ENCODE assay signal across 8 mouse cellular contexts in the genomic region with DNA sequence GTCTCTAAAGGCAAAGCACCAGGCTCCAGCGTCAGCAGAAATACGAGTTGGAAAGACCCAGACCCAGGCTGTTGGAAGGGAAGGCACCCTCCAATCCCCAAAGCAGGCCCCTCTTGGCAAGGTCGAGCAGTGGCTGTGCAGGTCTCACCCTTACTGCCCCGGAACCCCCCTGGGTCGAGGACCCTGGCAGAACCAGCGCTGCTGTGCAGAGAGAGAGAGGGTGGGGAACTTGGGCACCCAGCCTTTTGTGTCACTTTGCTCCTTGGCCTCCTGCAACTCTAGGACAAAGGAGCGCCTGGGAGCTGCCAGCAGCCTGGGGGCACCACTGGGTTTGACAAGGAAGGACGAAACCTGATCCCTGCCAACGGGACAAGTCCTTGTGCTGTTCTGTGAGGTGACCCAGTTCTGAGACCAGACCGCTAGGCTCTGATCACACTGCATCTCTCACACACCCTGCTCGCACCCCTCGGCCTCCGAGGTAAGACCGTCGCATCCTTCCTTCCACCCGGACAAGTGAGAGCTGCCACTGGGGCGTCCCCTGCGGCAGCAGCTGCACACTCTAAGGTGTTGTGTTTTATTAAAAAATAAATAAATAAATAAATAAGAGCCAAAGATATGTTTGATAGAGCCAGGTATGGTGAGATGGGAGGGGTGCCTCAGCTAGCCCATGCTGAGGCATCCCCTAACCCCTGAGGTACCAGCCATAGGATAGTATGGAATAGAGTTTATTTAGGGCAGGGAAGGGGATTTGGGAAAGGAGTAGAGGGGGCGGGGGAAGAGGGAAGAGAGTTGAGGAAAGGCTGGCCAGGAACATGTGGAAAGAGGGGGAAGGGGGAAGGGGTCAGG.
A peak's percentile ranks its signal among the peaks of the same experiment; 100 is the strongest.
DNase-seq lines count a peak whose midpoint lies in the region; TF ChIP-seq lines count a peak whose summit lies in the region.

No protein-coding gene starts in this region.

- no peaks in the 10 kb centered on the region for H3K9me3 ChIP-seq in E14TG2a.4 (ENCODE audit: low read length)
- no peaks in the 10 kb centered on the region for H3K9me3 ChIP-seq in forebrain, embryonic 10.5 days

- peak; percentile 32 to 62 for DNase-seq in adrenal gland, postnatal 4 days (ENCODE audit: low spot score in 2 of 2)
- peak; percentile 62 for DNase-seq in forebrain, embryonic 10.5 days (ENCODE audit: extremely low spot score, low spot score)
- peak; percentile 70 to 80 for DNase-seq in heart, postnatal 10 days
- peak; percentile 62 to 84 for DNase-seq in kidney, postnatal 25 days
- peak; percentile 82 for DNase-seq in lung, postnatal 36 days
- DNase-seq in retina, embryonic 14.5 days (ENCODE audit: low spot score) = peak; percentile 63
- DNase-seq in T-cell, adult 2 months (ENCODE audit: low spot score) = no peak

- no peaks in the 10 kb centered on the region for H3K36me3 ChIP-seq in E14TG2a.4 (ENCODE audit: insufficient read depth, low read length)
- H3K36me3 ChIP-seq in forebrain, embryonic 10.5 days (replicated peaks) = no peaks in the 10 kb centered on the region

- TF ChIP-seq CTCF in E14TG2a.4 (conservative IDR thresholded peaks at IDR 0.05; ENCODE audit: low read length) = no peak

- WGBS in forebrain, embryonic 10.5 days = 9% methylated on average over 19 of the region's 19 CpGs

- intact Hi-C loops in heart, postnatal 10 days (cut with DNase I) = loop anchor here (2.0 to 5.0 kb wide), 3 partner anchors 48 to 344 kb away; no protein-coding TSS in a partner anchor

- peak overlapping the region; percentile 86 for H3K27ac ChIP-seq in forebrain, embryonic 10.5 days

- H3K27me3 ChIP-seq in E14TG2a.4 (ENCODE audit: insufficient read depth, low read length) = no peaks in the 10 kb centered on the region
- peaks cover 49% of the 10 kb centered on the region for H3K27me3 ChIP-seq in forebrain, embryonic 10.5 days (ENCODE audit: poor library complexity, severe bottlenecking)

- H3K4me3 ChIP-seq in E14TG2a.4 (replicated peaks; ENCODE audit: low read length) = peak overlapping the region; percentile 61
- peak overlapping the region; percentile 43 for H3K4me3 ChIP-seq in forebrain, embryonic 10.5 days

- H3K4me1 ChIP-seq in E14TG2a.4 (replicated peaks; ENCODE audit: low read depth, low read length) = peaks cover 64% of the 10 kb centered on the region
- peaks cover 25% of the 10 kb centered on the region for H3K4me1 ChIP-seq in forebrain, embryonic 10.5 days
